Mouse (Mus musculus) splenic B cell, adult 2 months (primary cell): ENCODE results near the gene Mum1.

Experiments used
- DNase-seq: peaks from one replicate; pipeline ENCODE4 v3.0.0-alpha.2; 2011; ENCODE audit warnings: low read depth, low spot score
- H3K27me3 ChIP-seq: 2 replicates; pipeline ENCODE4 v1.6.1; 2012; ENCODE audit warnings: mild to moderate bottlenecking, low read length, moderate library complexity, mixed read lengths; ENCODE audit not compliant: control insufficient read depth, poor library complexity, insufficient read depth, severe bottlenecking
- H3K36me3 ChIP-seq: 2 replicates; pipeline ENCODE4 v1.6.1; 2012; ENCODE audit warnings: mild to moderate bottlenecking, low read length, moderate library complexity, mixed read lengths; ENCODE audit not compliant: control insufficient read depth, poor library complexity, insufficient read depth, severe bottlenecking

Mum1 gene

GRCm38 (mm10) chr10:80262776-80263365, 36.6 kb downstream of the Mum1 start:
- H3K27me3 ChIP-seq: no peaks in the 10 kb centered on the region

GRCm38 (mm10) chr10:80264341-80265148, 38.3 kb downstream of the Mum1 start:
- Histone ChIP-seq H3K27me3 (no peaks in the 10 kb centered on the region), H3K36me3 (no peaks in the 10 kb centered on the region; the same call in 1 of the 2 replicates)
- DNase-seq: peak; percentile 99

More at GRCm38 (mm10) chr10:80262776-80263365, 36.6 kb downstream of the Mum1 start:
- no peaks in the 10 kb centered on the region for H3K36me3 ChIP-seq
- no peak for DNase-seq

- H3K27me3 ChIP-seq: no peaks in the 10 kb centered on the region
- H3K36me3 ChIP-seq: no peaks in the 10 kb centered on the region; the same call in 1 of the 2 replicates
- no peak for DNase-seq
These were observed 38.9 kb downstream of the Mum1 start for GRCm38 (mm10) chr10:80265149-80265486.

- H3K27me3 ChIP-seq: no peaks in the 10 kb centered on the region
- H3K36me3 ChIP-seq: peaks cover 4% of the 10 kb centered on the region
- DNase-seq: no peak
These were observed 43.9 kb downstream of the Mum1 start for GRCm38 (mm10) chr10:80270099-80270498.

GRCm38 (mm10) chr10:80270734-80271181, 44.5 kb downstream of the Mum1 start:
- peaks cover 4% of the 10 kb centered on the region for H3K36me3 ChIP-seq
- DNase-seq: no peak
- no peaks in the 10 kb centered on the region for H3K27me3 ChIP-seq

GRCm38 (mm10) chr10:80271186-80271843, 45.1 kb downstream of the Mum1 start:
- DNase-seq: peak; percentile 64
- Histone ChIP-seq H3K27me3 (no peaks in the 10 kb centered on the region), H3K36me3 (peaks cover 6% of the 10 kb centered on the region)

GRCm38 (mm10) chr10:80271870-80272585, 45.8 kb downstream of the Mum1 start:
- Histone ChIP-seq H3K36me3 (peaks cover 7% of the 10 kb centered on the region), H3K27me3 (no peaks in the 10 kb centered on the region)
- DNase-seq: no peak

- no peaks in the 10 kb centered on the region for H3K27me3 ChIP-seq
- peaks cover 12% of the 10 kb centered on the region for H3K36me3 ChIP-seq
- DNase-seq: no peak
These were observed 47.6 kb downstream of the Mum1 start for GRCm38 (mm10) chr10:80273847-80274246.

DNA sequence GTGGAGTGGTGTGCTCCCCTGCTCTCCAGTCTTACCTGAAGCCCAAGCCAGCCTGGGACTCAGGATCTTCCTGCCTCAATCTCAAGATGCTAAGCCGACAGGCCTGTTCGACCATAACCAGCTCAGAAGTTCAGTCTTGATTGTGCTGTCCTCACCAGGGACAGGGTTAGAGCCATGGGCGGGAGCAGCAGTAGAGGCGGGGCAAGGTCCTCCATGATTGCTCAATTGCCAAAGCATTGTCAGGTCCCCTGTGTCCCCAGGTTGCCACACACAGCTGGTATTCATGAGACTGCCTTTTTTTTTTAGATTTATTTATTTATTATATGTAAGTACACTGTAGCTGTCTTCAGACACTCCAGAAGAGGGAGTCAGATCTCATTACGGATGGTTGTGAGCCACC, 50.0 kb downstream of the Mum1 start:
- Histone ChIP-seq H3K36me3 (peaks cover 14% of the 10 kb centered on the region), H3K27me3 (no peaks in the 10 kb centered on the region)
- DNase-seq: no peak

GRCm38 (mm10) chr10:80278390-80278789, 52.2 kb downstream of the Mum1 start:
- Histone ChIP-seq H3K27me3 (no peaks in the 10 kb centered on the region), H3K36me3 (peaks cover 14% of the 10 kb centered on the region)
- DNase-seq: no peak

DNA sequence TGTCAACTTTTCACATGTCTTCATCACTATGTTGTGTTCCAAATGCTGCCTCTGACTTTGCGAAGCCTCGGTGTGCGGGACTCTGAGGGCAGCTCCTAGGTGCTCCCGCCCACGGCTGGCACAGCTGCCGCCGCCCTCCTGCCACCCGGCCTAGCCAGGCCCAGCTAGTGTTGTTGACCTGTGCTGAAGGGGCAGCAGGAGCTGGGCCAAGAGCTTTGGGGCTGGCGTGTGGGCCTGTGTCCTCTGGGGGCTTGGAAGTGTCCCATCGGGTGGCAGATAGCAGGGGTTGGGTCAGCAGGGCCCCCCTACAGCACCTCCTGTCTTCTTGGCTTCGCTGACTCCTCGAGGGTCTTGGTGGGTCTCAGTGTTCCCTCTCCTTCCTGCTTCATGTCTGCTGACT, 53.0 kb downstream of the Mum1 start:
- Histone ChIP-seq H3K27me3 (no peaks in the 10 kb centered on the region), H3K36me3 (peaks cover 13% of the 10 kb centered on the region)
- no peak for DNase-seq

- DNase-seq: no peak
- Histone ChIP-seq H3K36me3 (peaks cover 14% of the 10 kb centered on the region), H3K27me3 (no peaks in the 10 kb centered on the region)
These were observed 55.1 kb downstream of the Mum1 start for GRCm38 (mm10) chr10:80281304-80281703.

DNA sequence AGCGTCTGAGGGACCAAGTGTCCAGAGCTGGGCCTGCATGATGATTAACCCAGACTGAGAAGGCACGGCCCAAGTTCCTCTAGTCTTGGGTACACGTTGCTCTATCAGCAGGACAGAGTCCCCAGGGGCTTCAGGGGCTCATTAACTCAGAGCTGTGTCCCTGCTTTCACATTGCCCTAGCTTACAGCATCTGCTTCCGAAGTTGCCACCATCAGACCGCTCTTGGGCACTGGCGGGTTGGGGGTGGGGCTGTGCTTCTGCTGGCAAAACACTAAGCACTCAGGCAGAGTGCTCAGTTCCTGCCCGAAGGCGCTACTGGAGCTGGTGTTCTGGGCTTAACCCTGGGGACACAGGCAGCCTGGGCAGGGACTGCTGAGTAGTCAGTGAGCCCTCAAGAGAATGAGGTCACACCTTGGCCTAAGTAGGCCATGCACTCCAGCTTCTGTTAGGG, 55.7 kb downstream of the Mum1 start:
- Histone ChIP-seq H3K27me3 (no peaks in the 10 kb centered on the region), H3K36me3 (peaks cover 14% of the 10 kb centered on the region)
- DNase-seq: no peak

- peaks cover 8% of the 10 kb centered on the region for H3K36me3 ChIP-seq
- no peak for DNase-seq
- H3K27me3 ChIP-seq: no peaks in the 10 kb centered on the region
These were observed 56.5 kb downstream of the Mum1 start for GRCm38 (mm10) chr10:80282481-80283441.
